Mouse (Mus musculus): ENCODE data around the gene Slc16a8.
A peak's percentile ranks its signal among the peaks of the same experiment; 100 is the strongest.

The Slc16a8 gene

DNA sequence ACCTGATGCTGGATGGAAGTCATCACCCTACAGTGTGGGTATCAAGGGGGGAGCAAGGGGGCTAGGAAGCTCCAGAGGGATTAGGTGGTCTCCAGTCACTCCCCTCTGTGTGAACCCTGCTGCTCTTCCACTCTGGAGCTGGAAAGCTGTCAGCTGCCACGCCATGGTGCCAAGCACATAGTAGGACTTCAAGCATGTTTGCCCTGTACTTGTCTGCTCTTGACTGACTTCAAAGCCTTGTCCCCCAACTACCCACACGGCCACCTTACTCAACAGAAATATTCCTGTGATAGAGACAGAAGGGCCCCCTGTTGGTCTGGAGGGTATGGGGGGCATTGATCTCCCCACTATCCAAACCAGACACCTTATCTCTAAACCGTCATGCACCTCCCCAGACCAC, 38.4 kb downstream of the Slc16a8 start:
- no peak for DNase-seq (ENCODE audit: low spot score)

DNA sequence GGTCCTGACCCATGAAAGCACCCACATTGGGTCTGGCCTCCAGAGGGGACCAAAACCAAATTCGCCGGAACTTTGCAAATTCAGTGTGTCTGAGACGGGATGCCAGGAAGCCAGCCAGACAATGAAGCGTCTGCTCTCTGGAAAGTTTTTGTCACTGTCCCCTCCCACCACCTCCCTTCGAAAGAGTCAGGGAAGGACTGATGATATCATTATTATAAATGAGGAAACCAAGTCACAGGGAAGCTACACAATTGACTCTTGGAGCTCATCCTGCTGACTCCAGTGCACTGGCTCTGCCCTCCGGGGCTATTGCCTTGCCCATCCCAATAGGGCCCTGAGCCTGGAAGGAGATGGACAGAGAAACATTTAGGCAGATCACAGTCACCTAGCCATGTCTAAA, 41.0 kb downstream of the Slc16a8 start:
- DNase-seq (ENCODE audit: low spot score), result peak; percentile 33

DNA sequence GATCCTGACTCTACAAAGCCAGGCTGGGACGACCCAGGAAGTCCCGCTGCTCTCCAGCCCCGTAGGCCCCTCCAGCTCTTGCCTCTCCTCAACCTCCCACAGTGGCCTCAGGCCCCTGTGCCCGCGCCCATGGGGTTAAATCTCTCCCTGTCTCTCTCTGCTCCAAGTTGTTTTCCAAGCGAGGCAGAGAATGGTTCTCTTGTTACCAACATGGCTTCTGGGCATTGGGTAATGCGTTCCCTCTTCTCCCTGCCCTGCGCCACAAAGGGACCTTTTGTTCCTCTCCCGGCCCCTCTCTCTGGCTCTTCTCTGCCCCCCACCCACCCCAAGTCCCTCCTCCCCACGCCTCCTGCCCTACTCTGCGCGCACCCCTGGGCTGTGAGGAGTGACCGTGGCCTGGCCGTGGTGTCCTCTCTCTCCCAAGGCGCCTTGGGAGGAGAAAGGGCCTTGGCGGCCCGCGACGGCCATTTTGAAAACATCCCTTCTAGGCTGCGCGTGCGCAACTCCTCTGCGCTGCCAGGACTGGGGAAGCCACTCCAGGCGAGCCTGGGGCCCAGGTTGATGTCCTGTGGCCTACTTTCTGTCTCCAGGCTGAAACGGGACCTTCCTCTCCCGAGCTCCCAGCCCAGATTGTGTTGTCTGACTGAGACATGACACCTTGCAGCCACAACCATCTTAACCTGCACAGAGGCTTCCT, 41.7 kb downstream of the Slc16a8 start:
- no peak for DNase-seq (ENCODE audit: low spot score)

DNA sequence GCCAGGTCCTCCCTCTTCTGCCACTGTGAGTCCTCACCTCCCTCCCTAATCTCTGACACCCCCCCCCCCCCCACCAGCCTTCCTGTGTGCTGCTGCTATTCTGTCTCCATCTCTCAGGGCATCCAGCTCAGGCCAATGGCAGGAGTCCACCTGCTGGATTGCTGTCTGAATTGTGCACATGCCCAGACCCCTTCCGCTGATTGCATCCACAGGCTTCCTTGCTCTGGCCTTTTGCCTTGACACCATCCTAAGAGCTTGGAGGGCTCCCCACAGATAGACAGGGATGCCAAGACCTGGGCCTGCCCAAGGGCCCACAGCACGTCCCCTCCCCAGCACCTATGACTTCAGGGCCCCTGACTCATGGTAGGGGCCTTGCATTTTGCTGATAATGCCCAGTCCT, 44.2 kb downstream of the Slc16a8 start:
- no peak for DNase-seq (ENCODE audit: low spot score)

DNA sequence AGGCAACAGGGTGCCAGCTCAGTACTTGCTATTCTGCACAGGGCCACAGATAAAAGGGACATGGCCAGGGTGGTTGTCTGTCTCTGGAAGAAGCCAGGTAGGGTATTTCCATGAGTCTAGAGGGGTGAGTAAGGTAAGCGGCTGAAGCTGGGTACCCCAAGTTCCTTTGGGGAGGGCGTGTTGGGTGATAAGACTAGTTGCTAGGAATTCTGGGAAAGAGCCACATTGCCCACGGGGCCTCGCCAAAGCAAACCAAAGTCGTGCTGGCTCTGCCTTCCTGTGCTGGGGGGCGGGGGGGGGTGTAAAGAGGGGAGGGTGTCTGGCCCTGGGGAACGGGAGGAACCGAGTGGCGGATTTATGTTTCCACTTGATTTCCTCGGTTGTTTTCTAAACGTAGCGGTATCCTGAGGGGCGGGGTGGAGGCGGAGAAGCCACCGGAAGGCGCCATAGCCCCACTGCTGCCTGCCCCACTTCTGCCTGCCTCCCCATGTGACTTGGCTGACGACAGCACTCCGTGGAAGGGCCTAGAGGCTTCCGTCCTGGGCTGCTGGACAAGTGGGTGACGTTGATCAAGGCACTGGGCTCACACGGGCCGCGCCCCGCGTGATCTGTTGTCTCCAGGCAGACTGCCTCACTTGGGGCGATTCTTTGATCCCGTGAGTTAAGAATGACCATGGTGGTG, 45.7 kb downstream of the Slc16a8 start:
- DNase-seq (ENCODE audit: low spot score), result peak; percentile 66

DNA sequence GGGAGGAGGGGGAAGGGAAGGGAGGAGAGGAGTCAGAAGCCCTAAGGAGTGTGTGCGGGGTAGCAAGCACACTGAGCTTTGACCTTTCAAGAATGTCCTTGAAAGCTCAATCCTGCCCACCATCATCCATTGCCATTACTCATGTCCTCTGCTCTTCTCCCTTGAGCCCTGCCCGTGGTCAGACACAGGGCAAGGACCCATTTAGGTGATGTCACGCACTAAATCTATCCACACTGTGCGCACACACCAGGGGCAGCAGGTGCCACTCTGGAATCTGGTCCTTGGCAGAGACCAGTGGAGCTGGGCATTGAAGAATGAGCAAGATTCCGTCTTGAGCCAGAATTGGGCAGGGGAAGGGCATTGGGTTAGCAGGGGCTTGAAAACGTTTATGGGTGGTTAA, 46.4 kb downstream of the Slc16a8 start:
- no peak for DNase-seq (ENCODE audit: low spot score)

DNA sequence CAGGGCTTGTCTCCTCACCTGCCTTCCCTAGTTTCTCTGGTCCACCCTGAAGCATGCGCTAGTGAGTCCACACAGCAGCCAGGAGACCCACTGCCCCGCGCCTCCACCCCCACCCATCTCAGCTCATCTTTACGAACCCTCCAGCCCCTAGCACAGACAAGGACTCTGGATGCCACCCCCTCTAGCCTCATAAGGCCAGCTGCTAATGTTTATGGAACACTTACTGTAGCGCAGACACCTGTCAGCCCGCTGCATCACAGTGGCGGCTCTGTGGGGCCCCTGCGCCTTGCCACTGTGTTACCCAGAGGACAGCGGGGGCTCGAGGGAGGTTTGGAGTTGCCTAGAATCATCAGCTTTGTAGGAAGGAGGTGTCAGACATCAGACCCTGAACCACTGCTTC, 52.0 kb downstream of the Slc16a8 start:
- DNase-seq (ENCODE audit: low spot score), result no peak

GRCm38 (mm10) chr15:79201491-79202150, 52.9 kb downstream of the Slc16a8 start:
- no peak for DNase-seq (ENCODE audit: low spot score)
